Comparison of ENCODE assay signal across 17 mouse cellular contexts in the genomic region with DNA sequence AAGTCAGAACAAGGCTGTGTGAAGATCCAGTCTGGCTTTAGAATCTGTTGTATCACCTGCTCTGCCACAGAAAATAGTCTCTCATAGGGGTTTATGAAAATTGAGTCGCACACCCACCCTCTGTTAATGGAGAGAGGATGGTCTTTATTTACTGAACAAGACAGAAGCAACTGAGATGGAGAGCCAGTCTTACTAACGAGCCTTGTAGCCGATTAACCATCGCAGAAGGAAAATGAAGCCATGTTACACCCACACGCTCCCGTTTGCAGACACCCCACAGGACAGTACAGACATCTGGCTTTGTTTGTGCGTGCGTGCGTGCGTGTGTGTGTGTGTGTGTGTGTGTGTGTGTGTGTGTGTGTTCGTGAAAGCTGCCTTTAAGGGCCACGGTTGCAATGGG.
"Had no signal": no experiment of that assay in that cellular context is flagged by ENCODE, and none has a peak within 500 bp of the region (broad histone marks: within the 10 kb centered on the region; RNA-seq: fewer than 3 reads in every experiment).

No protein-coding gene starts in this region.

- ATAC-seq: liver, postnatal 0 days; midbrain, embryonic 13.5 days; midbrain, embryonic 15.5 days had no signal

- H3K9ac ChIP-seq: liver, embryonic 13.5 days; liver, embryonic 15.5 days; liver, postnatal 0 days; lung, embryonic 14.5 days; midbrain, embryonic 13.5 days; midbrain, embryonic 15.5 days; neural tube, embryonic 12.5 days had no signal

- H3K9me3 ChIP-seq: liver, embryonic 13.5 days; liver, embryonic 15.5 days; megakaryocyte, embryonic 14.5 days; midbrain, embryonic 13.5 days; midbrain, embryonic 15.5 days; neural tube, embryonic 12.5 days had no signal

- H3K36me3 ChIP-seq: liver, embryonic 13.5 days; liver, embryonic 15.5 days had no signal

- DNase-seq: liver, embryonic 13.5 days; liver, postnatal 0 days; retina, postnatal 1 day; right cerebral cortex, postnatal 25 days; right cerebral cortex, postnatal 4 days; spleen, adult 18-20 months; thymus, postnatal 14 days; thymus, postnatal 36 days had no signal

- H3K27me3 ChIP-seq: liver, embryonic 13.5 days; liver, embryonic 15.5 days; megakaryocyte, embryonic 14.5 days; midbrain, embryonic 13.5 days; midbrain, embryonic 15.5 days; neural tube, embryonic 12.5 days had no signal

- H3K4me3 ChIP-seq: liver, embryonic 13.5 days; liver, embryonic 15.5 days; megakaryocyte, embryonic 14.5 days; midbrain, embryonic 13.5 days; midbrain, embryonic 15.5 days; neural tube, embryonic 12.5 days had no signal

- H3K4me1 ChIP-seq: liver, embryonic 13.5 days; liver, embryonic 15.5 days; neural tube, embryonic 12.5 days had no signal

- H3K4me2 ChIP-seq: liver, embryonic 11.5 days; liver, embryonic 13.5 days; liver, embryonic 15.5 days; lung, embryonic 14.5 days; midbrain, embryonic 11.5 days; midbrain, embryonic 13.5 days; midbrain, embryonic 15.5 days; neural tube, embryonic 12.5 days had no signal

- H3K27ac ChIP-seq: liver, embryonic 13.5 days; liver, embryonic 15.5 days; macrophage; midbrain, embryonic 13.5 days; midbrain, embryonic 15.5 days; neural tube, embryonic 12.5 days had no signal
